In the genomic region with DNA sequence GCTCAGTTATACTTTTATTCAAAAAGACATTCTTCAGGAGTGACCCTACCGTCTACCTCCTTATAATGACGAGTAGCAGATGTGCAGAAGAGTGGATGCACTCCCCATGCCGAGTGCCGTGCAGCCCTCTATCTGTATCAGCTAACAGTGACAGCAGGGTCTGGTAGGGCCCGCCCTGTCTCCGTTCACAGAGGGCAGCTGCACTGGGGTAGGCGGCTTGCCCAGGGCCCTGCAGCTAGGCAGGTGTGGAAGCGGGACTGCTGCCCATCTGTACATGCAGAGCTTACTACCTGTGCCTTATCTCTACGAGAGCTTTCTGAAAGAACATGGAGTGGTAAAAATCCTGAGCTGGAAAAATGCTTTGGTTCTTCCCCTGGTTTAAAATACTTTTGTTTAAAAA, we compare ENCODE assay signal across 23 mouse cellular contexts. TPM values are rescaled to one million over a fixed set of nuclear protein-coding genes. Genes with fewer than 3 reads are reported as not detected.
A peak's percentile ranks its signal among the peaks of the same experiment; 100 is the strongest.
DNase-seq lines count a peak whose midpoint lies in the region; ATAC-seq and TF ChIP-seq lines count a peak whose summit lies in the region.
"Had no signal": no experiment of that assay in that cellular context is flagged by ENCODE, and none has a peak within 500 bp of the region (broad histone marks: within the 10 kb centered on the region; RNA-seq: fewer than 3 reads in every experiment).

No protein-coding gene starts in this region.

- H3K27me3 ChIP-seq in forebrain, embryonic 13.5 days, result no peaks in the 10 kb centered on the region
- no peaks in the 10 kb centered on the region for H3K27me3 ChIP-seq in forebrain, embryonic 15.5 days
- no peaks in the 10 kb centered on the region for H3K27me3 ChIP-seq in limb, embryonic 11.5 days (ENCODE audit: control insufficient read depth, insufficient read depth, low read length)
- no peaks in the 10 kb centered on the region for H3K27me3 ChIP-seq in limb, embryonic 10.5 days (ENCODE audit: low read depth, poor library complexity, severe bottlenecking)
- no peaks in the 10 kb centered on the region for H3K27me3 ChIP-seq in embryonic facial prominence, embryonic 10.5 days (replicated peaks; ENCODE audit: low read depth, poor library complexity, severe bottlenecking)
- H3K27me3 ChIP-seq in hindbrain, postnatal 0 days (ENCODE audit: insufficient read depth, low read length), result no peaks in the 10 kb centered on the region
- H3K27me3 ChIP-seq: CH12.LX; heart, embryonic 13.5 days had no signal

- 45% methylated on average over 9 of the region's 9 CpGs for WGBS in forebrain, embryonic 13.5 days
- 34% methylated on average over 9 of the region's 9 CpGs for WGBS in forebrain, embryonic 15.5 days
- WGBS in limb, embryonic 11.5 days, result 90% methylated on average over 9 of the region's 9 CpGs
- 86% methylated on average over 9 of the region's 9 CpGs for WGBS in limb, embryonic 10.5 days
- 55% methylated on average over 9 of the region's 9 CpGs for WGBS in embryonic facial prominence, embryonic 10.5 days
- whole genome bisulfite sequencing in hindbrain, postnatal 0 days, result 48% methylated on average over 9 of the region's 9 CpGs

- H3K4me1 ChIP-seq in forebrain, embryonic 13.5 days, result no peaks in the 10 kb centered on the region; the same call in 1 of the 2 replicates
- no peaks in the 10 kb centered on the region for H3K4me1 ChIP-seq in forebrain, embryonic 15.5 days
- no peaks in the 10 kb centered on the region for H3K4me1 ChIP-seq in limb, embryonic 11.5 days (ENCODE audit: control insufficient read depth, insufficient read depth, low read length)
- no peaks in the 10 kb centered on the region for H3K4me1 ChIP-seq in limb, embryonic 10.5 days
- peaks cover 9% of the 10 kb centered on the region for H3K4me1 ChIP-seq in embryonic facial prominence, embryonic 10.5 days
- no peaks in the 10 kb centered on the region for H3K4me1 ChIP-seq in hindbrain, postnatal 0 days (ENCODE audit: insufficient read depth, low read length)
- H3K4me1 ChIP-seq: heart, embryonic 13.5 days had no signal

- no peak for ATAC-seq in forebrain, embryonic 13.5 days
- no peak for ATAC-seq in forebrain, embryonic 15.5 days (replicated peaks)
- no peak for ATAC-seq in limb, embryonic 11.5 days (ENCODE audit: insufficient number of reproducible peaks, low FRiP score, low TSS enrichment, low read depth)
- peak; percentile 38; the same call in 1 of the 2 replicates for ATAC-seq in hindbrain, postnatal 0 days
- ATAC-seq: inflammation-experienced regulatory T-cells, adult 6 months had no signal

- no peak overlapping the region for H3K27ac ChIP-seq in forebrain, embryonic 13.5 days
- H3K27ac ChIP-seq in forebrain, embryonic 15.5 days (replicated peaks), result no peak overlapping the region
- 0 out of 2 replicates have a peak overlapping the region, but pooled peaks have one; percentile 22 for H3K27ac ChIP-seq in limb, embryonic 11.5 days (replicated peaks; ENCODE audit: low read depth, low read length)
- H3K27ac ChIP-seq in limb, embryonic 10.5 days, result no peak overlapping the region
- peak overlapping the region; percentile 70 for H3K27ac ChIP-seq in embryonic facial prominence, embryonic 10.5 days (replicated peaks)
- peak overlapping the region; percentile 16; the same call in 1 of the 2 replicates for H3K27ac ChIP-seq in hindbrain, postnatal 0 days
- H3K27ac ChIP-seq: heart, embryonic 13.5 days; liver, embryonic 14.5 days; stomach, postnatal 0 days had no signal

- TF ChIP-seq CTCF in hindbrain, postnatal 0 days (IDR thresholded peaks at IDR 0.05; ENCODE audit: low read depth), result no peak

- no peak overlapping the region for H3K4me2 ChIP-seq in forebrain, embryonic 13.5 days
- no peak overlapping the region for H3K4me2 ChIP-seq in forebrain, embryonic 15.5 days (replicated peaks)
- no peak overlapping the region for H3K4me2 ChIP-seq in limb, embryonic 11.5 days (ENCODE audit: low read depth, severe bottlenecking)
- no peak overlapping the region for H3K4me2 ChIP-seq in hindbrain, postnatal 0 days (ENCODE audit: low read depth, low read length)
- H3K4me2 ChIP-seq: heart, embryonic 13.5 days had no signal

- DNase-seq in limb, embryonic 11.5 days (ENCODE audit: low spot score), result no peak
- no peak for DNase-seq in limb, embryonic 10.5 days (ENCODE audit: low spot score)
- peak; percentile 35 for DNase-seq in embryonic facial prominence, embryonic 10.5 days (ENCODE audit: low spot score)
- no peak for DNase-seq in hindbrain, postnatal 0 days (ENCODE audit: low spot score)
- no peak for DNase-seq in urinary bladder, postnatal 25 days (ENCODE audit: low spot score)
- no peak for DNase-seq in right cerebral cortex, postnatal 4 days
- DNase-seq: adrenal gland, postnatal 25 days; cerebellum, adult 11 months; cerebellum, postnatal 25 days; retina, postnatal 1 day had no signal

- H3K9me3 ChIP-seq in forebrain, embryonic 13.5 days (replicated peaks), result no peaks in the 10 kb centered on the region
- H3K9me3 ChIP-seq in forebrain, embryonic 15.5 days, result no peaks in the 10 kb centered on the region
- H3K9me3 ChIP-seq in limb, embryonic 11.5 days (ENCODE audit: control insufficient read depth, low read length), result no peaks in the 10 kb centered on the region
- H3K9me3 ChIP-seq in limb, embryonic 10.5 days (replicated peaks), result no peaks in the 10 kb centered on the region
- no peaks in the 10 kb centered on the region for H3K9me3 ChIP-seq in embryonic facial prominence, embryonic 10.5 days
- no peaks in the 10 kb centered on the region for H3K9me3 ChIP-seq in hindbrain, postnatal 0 days (ENCODE audit: low read length)
- H3K9me3 ChIP-seq: heart, embryonic 13.5 days had no signal

- H3K9ac ChIP-seq in forebrain, embryonic 13.5 days, result peak overlapping the region; percentile 27; the same call in 1 of the 2 replicates
- no peak overlapping the region for H3K9ac ChIP-seq in forebrain, embryonic 15.5 days (replicated peaks)
- H3K9ac ChIP-seq in limb, embryonic 11.5 days (ENCODE audit: low read length), result no peak overlapping the region
- H3K9ac ChIP-seq in hindbrain, postnatal 0 days (replicated peaks; ENCODE audit: low read length), result no peak overlapping the region
- H3K9ac ChIP-seq: heart, embryonic 13.5 days; liver, embryonic 14.5 days had no signal

- H3K36me3 ChIP-seq in forebrain, embryonic 13.5 days (ENCODE audit: poor library complexity, severe bottlenecking), result peaks cover 83% of the 10 kb centered on the region
- peaks cover 83% of the 10 kb centered on the region for H3K36me3 ChIP-seq in forebrain, embryonic 15.5 days
- peaks cover 16% of the 10 kb centered on the region for H3K36me3 ChIP-seq in limb, embryonic 11.5 days (ENCODE audit: control insufficient read depth, insufficient read depth, low read length)
- H3K36me3 ChIP-seq in limb, embryonic 10.5 days, result peaks cover 97% of the 10 kb centered on the region
- peaks cover 97% of the 10 kb centered on the region for H3K36me3 ChIP-seq in embryonic facial prominence, embryonic 10.5 days (replicated peaks)
- H3K36me3 ChIP-seq in hindbrain, postnatal 0 days (ENCODE audit: insufficient read depth, low read length), result peaks cover 55% of the 10 kb centered on the region

- H3K4me3 ChIP-seq in forebrain, embryonic 13.5 days, result no peak overlapping the region
- no peak overlapping the region for H3K4me3 ChIP-seq in forebrain, embryonic 15.5 days
- no peak overlapping the region for H3K4me3 ChIP-seq in limb, embryonic 11.5 days (ENCODE audit: low read depth, low read length)
- H3K4me3 ChIP-seq in limb, embryonic 10.5 days, result no peak overlapping the region
- H3K4me3 ChIP-seq in embryonic facial prominence, embryonic 10.5 days, result no peak overlapping the region
- no peak overlapping the region for H3K4me3 ChIP-seq in hindbrain, postnatal 0 days (ENCODE audit: low read length)
- H3K4me3 ChIP-seq: heart, embryonic 13.5 days had no signal

RNA-seq across cellular contexts. Expression of gene Nol10, which starts 11.8 kb away (rescaled TPM):
- 26.4 and 28.0 TPM in 2 replicates for polyA plus RNA-seq in forebrain, embryonic 13.5 days (2015; fragmentation: Nextera tagmentation; extraction: Ambion mirVana)
- polyA plus RNA-seq in forebrain, embryonic 15.5 days (2015; fragmentation: Nextera tagmentation; extraction: Ambion mirVana), result 22.2 and 23.9 TPM in 2 replicates
- 35.4 and 39.2 TPM in 2 replicates for polyA plus RNA-seq in limb, embryonic 11.5 days (2014; fragmentation: Nextera tagmentation; extraction: Ambion mirVana)
- polyA plus RNA-seq in limb, embryonic 10.5 days (2016; fragmentation: Nextera tagmentation; extraction: Ambion mirVana), result 39.7 and 46.9 TPM in 2 replicates
- polyA plus RNA-seq in embryonic facial prominence, embryonic 10.5 days (2016; fragmentation: Nextera tagmentation; extraction: Ambion mirVana), result 41.8 and 43.4 TPM in 2 replicates
- 6.6 and 7.1 TPM in 2 replicates for total RNA-seq in hindbrain, postnatal 0 days (2014; rRNA removed)
- polyA plus RNA-seq in hindbrain, postnatal 0 days (2015; fragmentation: Nextera tagmentation; extraction: Ambion mirVana), result 12.0 and 13.4 TPM in 2 replicates

RNA-seq across cellular contexts. Expression of gene Atp6v1c2, which starts 30.9 kb away (rescaled TPM):
- 0.82 and 0.96 TPM in 2 replicates for polyA plus RNA-seq in forebrain, embryonic 13.5 days (2015; fragmentation: Nextera tagmentation; extraction: Ambion mirVana)
- polyA plus RNA-seq in forebrain, embryonic 15.5 days (2015; fragmentation: Nextera tagmentation; extraction: Ambion mirVana), result 0.59 and 0.66 TPM in 2 replicates
- 0.23 and 0.58 TPM in 2 replicates for polyA plus RNA-seq in limb, embryonic 11.5 days (2014; fragmentation: Nextera tagmentation; extraction: Ambion mirVana)
- polyA plus RNA-seq in limb, embryonic 10.5 days (2016; fragmentation: Nextera tagmentation; extraction: Ambion mirVana), result 0.36 and 0.49 TPM in 2 replicates
- polyA plus RNA-seq in embryonic facial prominence, embryonic 10.5 days (2016; fragmentation: Nextera tagmentation; extraction: Ambion mirVana), result 0.52 and 0.62 TPM in 2 replicates
- 0.52 TPM in 1 of 2 replicates, not detected in the other for total RNA-seq in hindbrain, postnatal 0 days (2014; rRNA removed)
- polyA plus RNA-seq in hindbrain, postnatal 0 days (2015; fragmentation: Nextera tagmentation; extraction: Ambion mirVana), result 0.86 and 1.1 TPM in 2 replicates
- total RNA-seq: gastrocnemius, adult 8-10 months; granulocyte monocyte progenitor cell, adult 5-6 weeks; heart, postnatal 25 days; megakaryocyte-erythroid progenitor cell, adult 5-6 weeks; MEL; monocyte, adult 5-6 weeks had no signal

Comparison
In these comparisons a context has a peak if more than half of its experiments do, and no peak if none do; other contexts are left out.
1. H3K27ac ChIP-seq: peak in limb, embryonic 11.5 days (single experiment), embryonic facial prominence, embryonic 10.5 days (single experiment) and hindbrain, postnatal 0 days (single experiment); none in forebrain, embryonic 13.5 days (single experiment), forebrain, embryonic 15.5 days (single experiment) and limb, embryonic 10.5 days (single experiment).